Mouse (Mus musculus) forebrain, embryonic 16.5 days (tissue): ENCODE data around the gene Gm20671. TPM values are rescaled to one million over a fixed set of nuclear protein-coding genes. Genes with fewer than 3 reads are reported as not detected.
"Not testable (repeated sequence)": the region's sequence is repeated elsewhere in the genome, so short reads cannot be mapped to it uniquely, and the experiment has no call there.

Experiments used
- ATAC-seq: fragments of 200-750 bp; cut with Nextera tagmentation; 2 replicates; pipeline ENCODE4 v1.8.0; 2017; ENCODE audit warnings: mild to moderate bottlenecking, moderate library complexity
- H3K27ac ChIP-seq: fragments of 300-500 bp; sonication (generic); 2 replicates; pipeline ENCODE4 v1.5.1; 2014; ENCODE audit warnings: low read length, control low read depth
- H3K27me3 ChIP-seq: fragments of 300-500 bp; sonication (generic); replicated peaks from 2 replicates; pipeline ENCODE4 v1.6.1; 2014; ENCODE audit warnings: low read length; ENCODE audit not compliant: control insufficient read depth, insufficient read depth
- H3K36me3 ChIP-seq: fragments of 300-500 bp; sonication (generic); 2 replicates; pipeline ENCODE4 v1.6.1; 2014; ENCODE audit not compliant: control insufficient read depth, insufficient read depth
- H3K4me1 ChIP-seq: fragments of 300-500 bp; sonication (generic); replicated peaks from 2 replicates; pipeline ENCODE4 v1.6.1; 2014; ENCODE audit warnings: low read length; ENCODE audit not compliant: control insufficient read depth, insufficient read depth
- H3K4me2 ChIP-seq: fragments of 300-500 bp; sonication (generic); 2 replicates; pipeline ENCODE4 v1.6.1; 2014; ENCODE audit warnings: mild to moderate bottlenecking, low read length, control low read depth
- H3K4me3 ChIP-seq: fragments of 300-500 bp; sonication (generic); replicated peaks from 2 replicates; pipeline ENCODE4 v1.5.1; 2014; ENCODE audit warnings: mild to moderate bottlenecking, low read length, control low read depth
- H3K9ac ChIP-seq: fragments of 300-500 bp; sonication (generic); replicated peaks from 2 replicates; pipeline ENCODE4 v1.6.1; 2014; ENCODE audit warnings: low read depth, low read length, control low read depth
- H3K9me3 ChIP-seq: fragments of 300-500 bp; sonication (generic); 2 replicates; pipeline ENCODE4 v1.6.1; 2016; ENCODE audit warnings: low read length; ENCODE audit not compliant: control insufficient read depth
- whole genome bisulfite sequencing: fragments of 180-500 bp; shearing (Covaris S2); extraction: QIAGEN DNeasy Blood & Tissue Kit; methylation state at CpG from one replicate; pipeline ENCODE4 v1.1.7; 2014; 5-methylcytosine and 5-hydroxymethylcytosine counted together
- polyA plus RNA-seq: library from polyadenylated mRNA; unstranded; fragments of >200 nt; fragmentation: Nextera tagmentation; extraction: Ambion mirVana; gene quantifications from 2 replicates; pipeline ENCODE4 v1.2.1, GENCODE M21; 2015

Gm20671 gene
- polyA plus RNA-seq, 1 experiment from 2014 or later = not detected

GRCm38 (mm10) chr5:32745705-32746655, 80.9 kb downstream of the Gm20671 start:
- no peaks in the 10 kb centered on the region for H3K9me3 ChIP-seq
- ATAC-seq = peak; percentile 30; the same call in 1 of the 2 replicates

GRCm38 (mm10) chr5:32742149-32742548, 84.8 kb downstream of the Gm20671 start:
- Histone ChIP-seq H3K4me2 (no peak overlapping the region), H3K27me3 (no peaks in the 10 kb centered on the region), H3K9me3 (no peaks in the 10 kb centered on the region), H3K4me3 (no peak overlapping the region), H3K36me3 (no peaks in the 10 kb centered on the region), H3K27ac (peak overlapping the region; percentile 70), H3K9ac (0 out of 2 replicates have a peak overlapping the region, but pooled peaks have one; percentile 12), H3K4me1 (peaks cover 10% of the 10 kb centered on the region)
- ATAC-seq = peak; percentile 62
- WGBS = 42% methylated on average over 9 of the region's 9 CpGs

More at GRCm38 (mm10) chr5:32745705-32746655, 80.9 kb downstream of the Gm20671 start:
- Histone ChIP-seq H3K36me3 (no peaks in the 10 kb centered on the region), H3K4me1 (peaks cover 10% of the 10 kb centered on the region), H3K27ac (no peak overlapping the region), H3K9ac (no peak overlapping the region), H3K4me2 (no peak overlapping the region; the same call in 1 of the 2 replicates), H3K27me3 (no peaks in the 10 kb centered on the region), H3K4me3 (peak overlapping the region; percentile 22)
- WGBS = 8% methylated on average over 7 of the region's 10 CpGs

- not testable (repeated sequence) for H3K9me3 ChIP-seq, H3K9ac ChIP-seq, H3K36me3 ChIP-seq, H3K4me2 ChIP-seq, H3K4me3 ChIP-seq, H3K27me3 ChIP-seq
- H3K4me1 ChIP-seq = peaks cover 10% of the 10 kb centered on the region
- 47% methylated on average over 4 of the region's 4 CpGs for WGBS
- H3K27ac ChIP-seq = peak overlapping the region; percentile 70
- ATAC-seq = peak; percentile 53
These were observed 85.5 kb downstream of the Gm20671 start for GRCm38 (mm10) chr5:32741377-32741776.

GRCm38 (mm10) chr5:32740850-32741249, 86.1 kb downstream of the Gm20671 start:
- not testable (repeated sequence) for H3K4me3 ChIP-seq, H3K36me3 ChIP-seq, ATAC-seq, H3K27ac ChIP-seq, H3K27me3 ChIP-seq, H3K9ac ChIP-seq, H3K4me2 ChIP-seq, H3K9me3 ChIP-seq
- H3K4me1 ChIP-seq = peaks cover 10% of the 10 kb centered on the region
- 68% methylated on average over 8 of the region's 8 CpGs for WGBS

- ATAC-seq = no peak
- Histone ChIP-seq H3K4me3 (no peak overlapping the region), H3K27me3 (no peaks in the 10 kb centered on the region), H3K4me1 (peaks cover 10% of the 10 kb centered on the region), H3K27ac (no peak overlapping the region), H3K36me3 (no peaks in the 10 kb centered on the region), H3K9me3 (no peaks in the 10 kb centered on the region), H3K9ac (no peak overlapping the region), H3K4me2 (no peak overlapping the region)
- WGBS = 99% methylated on average over 3 of the region's 3 CpGs
These were observed 86.8 kb downstream of the Gm20671 start for GRCm38 (mm10) chr5:32740138-32740537.

GRCm38 (mm10) chr5:32736770-32737169, 90.1 kb downstream of the Gm20671 start:
- H3K4me2 ChIP-seq, H3K36me3 ChIP-seq, H3K9me3 ChIP-seq, H3K27me3 ChIP-seq, H3K9ac ChIP-seq, H3K4me1 ChIP-seq, H3K4me3 ChIP-seq, ATAC-seq, H3K27ac ChIP-seq: not testable (repeated sequence)
- WGBS = 94% methylated on average over 3 of the region's 3 CpGs

- no peak overlapping the region for H3K4me3 ChIP-seq
- no peak overlapping the region for H3K4me2 ChIP-seq
- no peak overlapping the region for H3K27ac ChIP-seq
- no peaks in the 10 kb centered on the region for H3K36me3 ChIP-seq
- ATAC-seq = no peak
- H3K4me1 ChIP-seq = no peaks in the 10 kb centered on the region
- H3K9me3 ChIP-seq = no peaks in the 10 kb centered on the region
- WGBS = 87% methylated on average over 6 of the region's 6 CpGs
- H3K27me3 ChIP-seq = no peaks in the 10 kb centered on the region
- H3K9ac ChIP-seq = no peak overlapping the region
These were observed 91.1 kb downstream of the Gm20671 start for GRCm38 (mm10) chr5:32735779-32736178.

- not testable (repeated sequence) for H3K9ac ChIP-seq, H3K27ac ChIP-seq, H3K4me2 ChIP-seq, H3K4me3 ChIP-seq, H3K4me1 ChIP-seq, H3K9me3 ChIP-seq, H3K36me3 ChIP-seq, H3K27me3 ChIP-seq
- ATAC-seq = peak; percentile 23; the same call in 1 of the 2 replicates
- 96% methylated on average over 6 of the region's 6 CpGs for WGBS
These were observed 93.0 kb downstream of the Gm20671 start for GRCm38 (mm10) chr5:32733892-32734291.

GRCm38 (mm10) chr5:32728851-32729250, 98.1 kb downstream of the Gm20671 start:
- H3K4me2 ChIP-seq = no peak overlapping the region
- no peak overlapping the region for H3K9ac ChIP-seq
- no peak overlapping the region for H3K27ac ChIP-seq
- no peak overlapping the region for H3K4me3 ChIP-seq
- H3K36me3 ChIP-seq = no peaks in the 10 kb centered on the region
- WGBS = 90% methylated on average over 8 of the region's 8 CpGs
- ATAC-seq = no peak
- H3K9me3 ChIP-seq = no peaks in the 10 kb centered on the region
- no peaks in the 10 kb centered on the region for H3K27me3 ChIP-seq
- H3K4me1 ChIP-seq = no peaks in the 10 kb centered on the region
